Mouse (Mus musculus): Measurements from ENCODE around the gene Abca13.

DNA sequence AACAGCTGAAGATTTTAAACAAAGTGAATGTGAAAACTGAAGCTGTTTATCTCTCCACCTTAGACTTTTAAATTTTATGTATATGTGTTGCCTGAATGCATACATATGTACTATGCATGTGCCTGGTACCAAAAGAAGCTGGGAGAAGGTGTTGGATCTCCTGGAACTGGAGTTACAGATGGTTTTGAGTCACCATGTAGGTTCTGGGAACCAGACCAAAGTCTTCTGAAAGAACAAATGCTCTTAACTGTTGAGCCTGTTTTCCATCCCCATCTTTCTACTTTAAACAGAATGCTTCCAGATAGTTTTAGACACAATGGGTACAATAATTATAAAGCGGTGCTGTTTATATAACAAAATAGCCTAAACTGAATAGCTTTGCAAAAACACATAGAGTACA is 29.9 kb downstream of the Abca13 start:
- TF ChIP-seq CTCF (IDR thresholded peaks at IDR 0.05; ENCODE audit: borderline replicate concordance, control insufficient read depth, extremely low read depth, insufficient read depth, low read length, poor library complexity), result no peak
- TF ChIP-seq POLR2A (IDR thresholded peaks at IDR 0.05; ENCODE audit: control insufficient read depth, extremely low read depth, insufficient read depth, low read length, poor library complexity), result no peak

All from thymus, adult 2 months (tissue).